Mouse (Mus musculus): ENCODE results near the gene Telo2. TPM values are rescaled to one million over a fixed set of nuclear protein-coding genes. Genes with fewer than 3 reads are reported as not detected.

The Telo2 gene
- polyA plus RNA-seq, 1 experiment from 2014 or later, result 12.2 TPM

GRCm38 (mm10) chr17:25063872-25064271 is 51.9 kb downstream of the Telo2 start:
- Histone ChIP-seq H3K36me3 (ENCODE audit: control insufficient read depth, insufficient read depth, low read length) (peaks cover 6% of the 10 kb centered on the region; the same call in 1 of the 2 replicates), H3K4me2 (replicated peaks; ENCODE audit: low read depth) (no peak overlapping the region), H3K4me1 (replicated peaks; ENCODE audit: control insufficient read depth, insufficient read depth) (no peaks in the 10 kb centered on the region), H3K9me3 (ENCODE audit: control insufficient read depth, low read length) (no peaks in the 10 kb centered on the region), H3K27me3 (ENCODE audit: control insufficient read depth, insufficient read depth, low read length) (no peaks in the 10 kb centered on the region), H3K4me3 (ENCODE audit: low read depth, low read length) (no peak overlapping the region), H3K27ac (replicated peaks) (no peak overlapping the region), H3K9ac (ENCODE audit: low read length) (no peak overlapping the region)
- WGBS, result 75% methylated on average over 12 of the region's 12 CpGs
- ATAC-seq (ENCODE audit: low FRiP score, low TSS enrichment), result peak; percentile 19; the same call in 1 of the 2 replicates
- DNase-seq (ENCODE audit: low spot score), result no peak
- TF ChIP-seq CTCF (IDR thresholded peaks at IDR 0.05; ENCODE audit: low read depth), result no peak

GRCm38 (mm10) chr17:25063261-25063660 is 52.5 kb downstream of the Telo2 start:
- Histone ChIP-seq H3K27ac (replicated peaks) (no peak overlapping the region), H3K4me2 (replicated peaks; ENCODE audit: low read depth) (no peak overlapping the region), H3K4me3 (ENCODE audit: low read depth, low read length) (no peak overlapping the region), H3K27me3 (ENCODE audit: control insufficient read depth, insufficient read depth, low read length) (no peaks in the 10 kb centered on the region), H3K4me1 (replicated peaks; ENCODE audit: control insufficient read depth, insufficient read depth) (no peaks in the 10 kb centered on the region), H3K36me3 (ENCODE audit: control insufficient read depth, insufficient read depth, low read length) (peaks cover 8% of the 10 kb centered on the region; the same call in 1 of the 2 replicates), H3K9ac (ENCODE audit: low read length) (no peak overlapping the region), H3K9me3 (ENCODE audit: control insufficient read depth, low read length) (no peaks in the 10 kb centered on the region)
- WGBS, result 73% methylated on average over 4 of the region's 4 CpGs
- TF ChIP-seq CTCF (IDR thresholded peaks at IDR 0.05; ENCODE audit: low read depth) (no peak), EP300 (optimal IDR thresholded peaks at IDR 0.05) (no peak)
- ATAC-seq (ENCODE audit: low FRiP score, low TSS enrichment), result no peak
- no peak for DNase-seq (ENCODE audit: low spot score)

- ATAC-seq (ENCODE audit: low FRiP score, low TSS enrichment) (no peak), DNase-seq (ENCODE audit: low spot score) (no peak)
- H3K4me2 ChIP-seq (replicated peaks; ENCODE audit: low read depth), result no peak overlapping the region
- H3K4me3 ChIP-seq (ENCODE audit: low read depth, low read length), result no peak overlapping the region
- no peak overlapping the region for H3K27ac ChIP-seq (replicated peaks)
- H3K4me1 ChIP-seq (replicated peaks; ENCODE audit: control insufficient read depth, insufficient read depth), result no peaks in the 10 kb centered on the region
- H3K9me3 ChIP-seq (ENCODE audit: control insufficient read depth, low read length), result no peaks in the 10 kb centered on the region
- 82% methylated on average over 6 of the region's 6 CpGs for WGBS
- peaks cover 4% of the 10 kb centered on the region for H3K36me3 ChIP-seq (ENCODE audit: control insufficient read depth, insufficient read depth, low read length)
- no peak overlapping the region for H3K9ac ChIP-seq (ENCODE audit: low read length)
- H3K27me3 ChIP-seq (ENCODE audit: control insufficient read depth, insufficient read depth, low read length), result no peaks in the 10 kb centered on the region
- TF ChIP-seq CTCF (IDR thresholded peaks at IDR 0.05; ENCODE audit: low read depth) (peak; percentile 42), EP300 (optimal IDR thresholded peaks at IDR 0.05) (no peak)
Measured at GRCm38 (mm10) chr17:25057041-25057440, 58.7 kb downstream of the Telo2 start.

- no peaks in the 10 kb centered on the region; the same call in none of the 2 replicates for H3K36me3 ChIP-seq (ENCODE audit: control insufficient read depth, insufficient read depth, low read length)
- H3K9ac ChIP-seq (ENCODE audit: low read length), result no peak overlapping the region
- no peaks in the 10 kb centered on the region for H3K9me3 ChIP-seq (ENCODE audit: control insufficient read depth, low read length)
- no peaks in the 10 kb centered on the region for H3K4me1 ChIP-seq (replicated peaks; ENCODE audit: control insufficient read depth, insufficient read depth)
- no peak overlapping the region for H3K4me3 ChIP-seq (ENCODE audit: low read depth, low read length)
- 82% methylated on average over 9 of the region's 9 CpGs for WGBS
- H3K27ac ChIP-seq (replicated peaks), result no peak overlapping the region
- no peak for ATAC-seq (ENCODE audit: low FRiP score, low TSS enrichment)
- H3K4me2 ChIP-seq (replicated peaks; ENCODE audit: low read depth), result no peak overlapping the region
- H3K27me3 ChIP-seq (ENCODE audit: control insufficient read depth, insufficient read depth, low read length), result no peaks in the 10 kb centered on the region
- no peak for DNase-seq (ENCODE audit: low spot score)
- TF ChIP-seq EP300 (optimal IDR thresholded peaks at IDR 0.05) (no peak), CTCF (IDR thresholded peaks at IDR 0.05; ENCODE audit: low read depth) (no peak)
Measured at GRCm38 (mm10) chr17:25053274-25053673, 62.5 kb downstream of the Telo2 start.

Other genes starting within 250 kb of the Telo2 start
- gene Igfals, start 250.0 kb downstream of the Telo2 start, polyA plus RNA-seq (2015; fragmentation: Nextera tagmentation; extraction: Ambion mirVana), result 5.6 and 5.9 TPM in 2 replicates
- 39.4 and 40.5 TPM in 2 replicates for gene Nubp2, start 229.6 kb downstream of the Telo2 start, polyA plus RNA-seq (2015; fragmentation: Nextera tagmentation; extraction: Ambion mirVana)
- gene Spsb3, start 229.3 kb downstream of the Telo2 start, polyA plus RNA-seq (2015; fragmentation: Nextera tagmentation; extraction: Ambion mirVana), result 45.5 and 47.8 TPM in 2 replicates
- gene Eme2, start 220.9 kb downstream of the Telo2 start, polyA plus RNA-seq (2015; fragmentation: Nextera tagmentation; extraction: Ambion mirVana), result 15.6 and 17.6 TPM in 2 replicates
- 102 and 104 TPM in 2 replicates for gene Mrps34, start 220.9 kb downstream of the Telo2 start, polyA plus RNA-seq (2015; fragmentation: Nextera tagmentation; extraction: Ambion mirVana)
- gene Nme3, start 219.5 kb downstream of the Telo2 start, polyA plus RNA-seq (2015; fragmentation: Nextera tagmentation; extraction: Ambion mirVana), result 39.8 and 40.2 TPM in 2 replicates
- gene Mapk8ip3, start 179.0 kb downstream of the Telo2 start, polyA plus RNA-seq (2015; fragmentation: Nextera tagmentation; extraction: Ambion mirVana), result 6.2 and 6.5 TPM in 2 replicates
- 51.8 and 53.9 TPM in 2 replicates for gene Jpt2, start 155.3 kb downstream of the Telo2 start, polyA plus RNA-seq (2015; fragmentation: Nextera tagmentation; extraction: Ambion mirVana)
- gene Cramp1l, start 100.2 kb downstream of the Telo2 start, polyA plus RNA-seq (2015; fragmentation: Nextera tagmentation; extraction: Ambion mirVana), result 2.2 and 2.8 TPM in 2 replicates
- 4.1 and 4.2 TPM in 2 replicates for gene Ift140, start 99.9 kb downstream of the Telo2 start, polyA plus RNA-seq (2015; fragmentation: Nextera tagmentation; extraction: Ambion mirVana)
- gene Tmem204, start 32.4 kb downstream of the Telo2 start, polyA plus RNA-seq (2015; fragmentation: Nextera tagmentation; extraction: Ambion mirVana), result 16.8 and 19.0 TPM in 2 replicates
- gene Ptx4, start 4.8 kb upstream of the Telo2 start, polyA plus RNA-seq (2015; fragmentation: Nextera tagmentation; extraction: Ambion mirVana), result 0.30 and 0.33 TPM in 2 replicates
- 10.5 and 11.5 TPM in 2 replicates for gene Clcn7, start 17.4 kb upstream of the Telo2 start, polyA plus RNA-seq (2015; fragmentation: Nextera tagmentation; extraction: Ambion mirVana)
- gene Ccdc154, start 46.5 kb upstream of the Telo2 start, polyA plus RNA-seq (2015; fragmentation: Nextera tagmentation; extraction: Ambion mirVana), result 0.80 and 0.84 TPM in 2 replicates
- 5.8 and 6.0 TPM in 2 replicates for gene Gm38655, start 59.5 kb upstream of the Telo2 start, polyA plus RNA-seq (2015; fragmentation: Nextera tagmentation; extraction: Ambion mirVana)
- 23.1 and 23.6 TPM in 2 replicates for gene BC003965, start 68.6 kb upstream of the Telo2 start, polyA plus RNA-seq (2015; fragmentation: Nextera tagmentation; extraction: Ambion mirVana)
- gene Unkl, start 72.4 kb upstream of the Telo2 start, polyA plus RNA-seq (2015; fragmentation: Nextera tagmentation; extraction: Ambion mirVana), result 3.0 and 3.1 TPM in 2 replicates
- 36.0 and 39.3 TPM in 2 replicates for gene Gnptg, start 124.2 kb upstream of the Telo2 start, polyA plus RNA-seq (2015; fragmentation: Nextera tagmentation; extraction: Ambion mirVana)
- gene Tsr3, start 124.2 kb upstream of the Telo2 start, polyA plus RNA-seq (2015; fragmentation: Nextera tagmentation; extraction: Ambion mirVana), result 31.3 and 33.7 TPM in 2 replicates
- 1.2 and 1.3 TPM in 2 replicates for gene Baiap3, start 140.4 kb upstream of the Telo2 start, polyA plus RNA-seq (2015; fragmentation: Nextera tagmentation; extraction: Ambion mirVana)
- gene Ube2i, start 158.7 kb upstream of the Telo2 start, polyA plus RNA-seq (2015; fragmentation: Nextera tagmentation; extraction: Ambion mirVana), result 308 and 318 TPM in 2 replicates
- 0.50 and 0.52 TPM in 2 replicates for gene Prss34, start 182.4 kb upstream of the Telo2 start, polyA plus RNA-seq (2015; fragmentation: Nextera tagmentation; extraction: Ambion mirVana)
- not detected in 2 replicates for gene Prss28, start 192.7 kb upstream of the Telo2 start, polyA plus RNA-seq (2015; fragmentation: Nextera tagmentation; extraction: Ambion mirVana)
- gene Prss29, start 202.7 kb upstream of the Telo2 start, polyA plus RNA-seq (2015; fragmentation: Nextera tagmentation; extraction: Ambion mirVana), result not detected in 2 replicates
- 0.62 and 0.75 TPM in 2 replicates for gene Tpsab1, start 229.6 kb upstream of the Telo2 start, polyA plus RNA-seq (2015; fragmentation: Nextera tagmentation; extraction: Ambion mirVana)